Mouse (Mus musculus) naive thymus-derived CD4-positive, alpha-beta T cell, adult 2 months (primary cell): Measurements from ENCODE around the gene Ube2g1.
A peak's percentile ranks its signal among the peaks of the same experiment; 100 is the strongest.

ENCODE experiments used
- DNase-seq: peaks from one replicate; pipeline ENCODE4 v3.0.0-alpha.2; 2011; ENCODE audit warnings: low read depth

The Ube2g1 gene

GRCm38 (mm10) chr11:72606694-72607407 lies at the start of gene Ube2g1:
TSS of gene Ube2g1 (plus strand) at chr11:72607283.
- DNase-seq: peak; percentile 99

- DNase-seq: no peak
These were observed 48.9 kb upstream of the Ube2g1 start for GRCm38 (mm10) chr11:72558155-72558554.

GRCm38 (mm10) chr11:72560661-72561060 lies 46.4 kb upstream of the Ube2g1 start:
- DNase-seq: no peak

GRCm38 (mm10) chr11:72564232-72564807 lies 42.8 kb upstream of the Ube2g1 start:
- peak; percentile 39 for DNase-seq

GRCm38 (mm10) chr11:72566304-72566703 lies 40.8 kb upstream of the Ube2g1 start:
- no peak for DNase-seq

GRCm38 (mm10) chr11:72566816-72567338 lies 40.2 kb upstream of the Ube2g1 start:
- no peak for DNase-seq

GRCm38 (mm10) chr11:72569051-72569450 lies 38.0 kb upstream of the Ube2g1 start:
- no peak for DNase-seq

GRCm38 (mm10) chr11:72569671-72570318 lies 37.3 kb upstream of the Ube2g1 start:
- no peak for DNase-seq

- peak; percentile 90 for DNase-seq
These were observed 36.6 kb upstream of the Ube2g1 start for GRCm38 (mm10) chr11:72570319-72570979.

GRCm38 (mm10) chr11:72573819-72574218 lies 33.3 kb upstream of the Ube2g1 start:
- DNase-seq: peak; percentile 55

- no peak for DNase-seq
These were observed 31.0 kb upstream of the Ube2g1 start for GRCm38 (mm10) chr11:72576111-72576465.

GRCm38 (mm10) chr11:72576466-72577351 lies 30.4 kb upstream of the Ube2g1 start:
- peak; percentile 37 for DNase-seq

- DNase-seq: no peak
These were observed 28.6 kb upstream of the Ube2g1 start for GRCm38 (mm10) chr11:72578471-72578870.

- no peak for DNase-seq
These were observed 25.3 kb upstream of the Ube2g1 start for GRCm38 (mm10) chr11:72581609-72582447.

GRCm38 (mm10) chr11:72582448-72582705 lies 24.7 kb upstream of the Ube2g1 start:
- no peak for DNase-seq

- no peak for DNase-seq
These were observed 24.0 kb upstream of the Ube2g1 start for GRCm38 (mm10) chr11:72583092-72583491.

- no peak for DNase-seq
These were observed 20.5 kb upstream of the Ube2g1 start for GRCm38 (mm10) chr11:72586570-72586969.

GRCm38 (mm10) chr11:72587537-72588233 lies 19.4 kb upstream of the Ube2g1 start:
- no peak for DNase-seq

- no peak for DNase-seq
These were observed 11.9 kb upstream of the Ube2g1 start for GRCm38 (mm10) chr11:72595010-72595737.

- DNase-seq: no peak
These were observed 9.3 kb upstream of the Ube2g1 start for GRCm38 (mm10) chr11:72597780-72598179.
